Mouse (Mus musculus) kidney, adult 2 months (tissue): Measurements from ENCODE around the gene Nup50.

Experiments used
- CTCF ChIP-seq: fragments of 200-500 bp; conservative IDR thresholded peaks from 2 replicates; pipeline ENCODE4 v1.5.1; 2011; ENCODE audit warnings: low read depth, mild to moderate bottlenecking, control low read depth, low read length, moderate library complexity, mixed read lengths; ENCODE audit not compliant: insufficient read depth, insufficient read length
- POLR2A ChIP-seq: fragments of 200-500 bp; IDR thresholded peaks from one replicate; pipeline ENCODE4 v1.6.1; 2011; ENCODE audit warnings: low read depth, low read length, control low read depth

GRCm38 (mm10) chr15:84958331-84958730 is 35.1 kb downstream of the Nup50 start:
- TF ChIP-seq POLR2A (no peak), CTCF (no peak)
